Mouse (Mus musculus) kidney, embryonic 16.5 days (tissue): Measurements from ENCODE around the gene Fras1. TPM values are rescaled to one million over a fixed set of nuclear protein-coding genes. Genes with fewer than 3 reads are reported as not detected.
A peak's percentile ranks its signal among the peaks of the same experiment; 100 is the strongest.

Source experiments
- ATAC-seq: fragments of 200-750 bp; cut with Nextera tagmentation; 2 replicates; pipeline ENCODE4 v1.8.0; 2017; ENCODE audit warnings: moderate TSS enrichment; ENCODE audit not compliant: low FRiP score, low TSS enrichment
- H3K27ac ChIP-seq: fragments of 300-500 bp; sonication (generic); 2 replicates; pipeline ENCODE4 v1.5.1; 2014; ENCODE audit warnings: low read length
- H3K27me3 ChIP-seq: fragments of 300-500 bp; sonication (generic); 2 replicates; pipeline ENCODE4 v1.6.1; 2014; ENCODE audit warnings: low read length, control low read depth, mixed read lengths; ENCODE audit not compliant: insufficient read depth
- H3K36me3 ChIP-seq: fragments of 300-500 bp; sonication (generic); 2 replicates; pipeline ENCODE4 v1.6.1; 2014; ENCODE audit warnings: low read length, control low read depth, mixed read lengths; ENCODE audit not compliant: insufficient read depth
- H3K4me1 ChIP-seq: fragments of 300-500 bp; sonication (generic); 2 replicates; pipeline ENCODE4 v1.6.1; 2014; ENCODE audit warnings: low read length, control low read depth, mixed read lengths; ENCODE audit not compliant: insufficient read depth
- H3K4me2 ChIP-seq: fragments of 300-500 bp; sonication (generic); replicated peaks from 2 replicates; pipeline ENCODE4 v1.6.1; 2014; ENCODE audit warnings: low read depth, low read length
- H3K4me3 ChIP-seq: fragments of 300-500 bp; sonication (generic); 2 replicates; pipeline ENCODE4 v1.5.1; 2014; ENCODE audit warnings: mild to moderate bottlenecking, low read length
- H3K9ac ChIP-seq: fragments of 300-500 bp; sonication (generic); replicated peaks from 2 replicates; pipeline ENCODE4 v1.6.1; 2014; ENCODE audit warnings: low read length
- H3K9me3 ChIP-seq: fragments of 300-500 bp; sonication (generic); 2 replicates; pipeline ENCODE4 v1.6.1; 2016; ENCODE audit warnings: low read length, control low read depth
- WGBS: fragments of 180-500 bp; shearing (Covaris S2); extraction: QIAGEN DNeasy Blood & Tissue Kit; methylation state at CpG from one replicate; pipeline ENCODE4 v1.1.7; 2014; 5-methylcytosine and 5-hydroxymethylcytosine counted together
- polyA plus RNA-seq: library from polyadenylated mRNA; unstranded; fragments of >200 nt; fragmentation: Nextera tagmentation; extraction: Ambion mirVana; gene quantifications from 2 replicates; pipeline ENCODE4 v1.2.1, GENCODE M21; 2015

Fras1 gene
- polyA plus RNA-seq, 1 experiment from 2014 or later, result 30.3 TPM

DNA sequence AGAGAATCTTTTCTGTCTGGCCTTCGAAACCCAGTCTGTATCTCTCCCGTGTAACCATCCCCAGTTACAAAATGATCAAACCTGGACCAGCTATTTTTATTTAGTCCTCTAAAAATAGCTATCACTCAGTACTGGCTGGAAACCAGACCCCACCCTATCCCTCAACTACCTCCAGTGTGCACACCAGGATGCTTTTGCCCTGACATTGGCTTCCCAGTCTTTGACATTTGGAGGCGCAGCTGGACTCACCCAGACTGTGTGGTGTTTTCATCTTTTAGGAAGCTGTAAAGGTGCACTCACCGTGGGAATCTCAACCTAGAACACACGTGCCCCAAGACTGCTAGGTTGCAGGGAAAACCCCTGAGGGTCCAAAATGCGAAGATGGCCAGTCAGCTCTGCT lies 649 bp upstream of the Fras1 start:
- WGBS, result 34% methylated on average over 6 of the region's 6 CpGs
- peak overlapping the region; percentile 82 for H3K9ac ChIP-seq

DNA sequence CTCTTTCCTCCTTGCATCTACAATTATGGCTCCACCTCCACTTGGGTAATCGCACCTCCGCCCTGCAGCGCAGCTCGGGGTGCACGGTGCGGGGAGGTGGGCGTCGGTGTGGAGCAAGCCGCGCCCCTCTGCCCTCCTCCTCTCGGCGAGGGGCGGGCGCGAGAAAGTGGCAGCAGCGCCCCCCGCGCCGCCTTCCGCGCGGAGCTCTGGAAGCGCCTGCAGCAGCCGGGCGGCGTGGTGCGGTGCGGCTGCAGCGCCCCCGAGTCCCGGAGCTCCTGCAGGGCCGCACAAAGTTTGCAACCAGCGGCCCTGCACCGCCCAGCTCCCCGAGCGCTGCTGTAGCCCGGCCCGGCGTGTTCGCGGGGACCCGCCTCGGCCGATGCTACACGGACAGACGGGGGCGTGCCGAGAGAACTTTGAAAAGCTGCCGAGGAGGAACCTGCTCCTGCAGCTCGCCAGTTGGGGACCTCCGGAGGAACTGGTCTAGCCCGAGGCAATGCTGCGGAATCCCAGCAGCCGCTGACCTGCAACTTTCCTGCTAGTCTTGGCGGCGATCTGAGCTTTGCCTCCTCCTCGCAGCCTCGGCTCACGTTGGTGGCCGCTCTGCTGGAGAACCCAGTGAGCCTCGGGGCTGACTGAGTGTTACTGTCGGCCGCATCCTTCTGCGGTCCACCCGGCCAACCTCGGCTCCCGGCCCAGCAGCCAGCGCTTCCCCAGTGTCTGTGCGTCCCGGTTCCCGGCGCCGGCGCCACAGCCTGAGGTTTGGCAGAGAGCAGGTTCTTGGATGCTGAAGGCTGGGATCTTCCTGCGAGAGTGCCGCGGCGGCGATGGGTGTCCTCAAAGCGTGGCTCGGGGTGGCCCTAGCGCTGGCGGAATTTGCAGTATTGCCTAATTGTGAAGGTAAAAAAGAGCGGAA lies 489 bp downstream of the Fras1 start:
- Histone ChIP-seq H3K4me2 (peak overlapping the region; percentile 84), H3K27me3 (no peaks in the 10 kb centered on the region), H3K36me3 (no peaks in the 10 kb centered on the region), H3K4me3 (peak overlapping the region; percentile 82), H3K9me3 (no peaks in the 10 kb centered on the region), H3K27ac (peak overlapping the region; percentile 90), H3K4me1 (peaks cover 20% of the 10 kb centered on the region), H3K9ac (peak overlapping the region; percentile 82)
- under 1% methylated on average over 83 of the region's 84 CpGs for WGBS
- ATAC-seq, result peak; percentile 94

More for the DNA sequence above, 649 bp upstream of the Fras1 start:
- Histone ChIP-seq H3K36me3 (no peaks in the 10 kb centered on the region), H3K27ac (peak overlapping the region; percentile 90; the same call in 1 of the 2 replicates), H3K4me2 (peak overlapping the region; percentile 84), H3K9me3 (no peaks in the 10 kb centered on the region), H3K27me3 (no peaks in the 10 kb centered on the region), H3K4me1 (peaks cover 20% of the 10 kb centered on the region), H3K4me3 (peak overlapping the region; percentile 82)
- ATAC-seq, result no peak

DNA sequence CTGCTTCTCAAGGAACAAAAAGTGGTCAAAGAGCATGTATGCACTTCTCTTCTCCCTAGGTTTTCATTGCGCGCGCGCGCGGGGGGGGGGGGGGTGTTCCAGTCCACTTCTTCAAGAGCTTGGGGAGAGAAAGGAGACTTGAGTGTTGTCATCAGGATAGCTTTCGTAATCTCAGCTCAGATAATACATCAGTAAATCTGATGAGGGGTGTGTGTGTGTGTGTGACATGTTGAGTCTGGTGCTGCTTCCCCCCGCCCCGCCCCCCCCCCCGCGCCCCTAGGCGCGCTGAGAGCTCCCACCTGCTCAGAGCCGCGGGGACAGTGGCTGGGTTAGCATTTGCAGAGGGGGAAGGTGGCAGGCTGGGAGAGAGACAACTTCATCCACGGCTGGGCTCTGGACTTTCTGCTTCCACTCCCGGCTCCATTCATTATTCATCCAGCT lies 1.7 kb downstream of the Fras1 start:
- peak overlapping the region; percentile 84 for H3K4me2 ChIP-seq
- peaks cover 20% of the 10 kb centered on the region for H3K4me1 ChIP-seq
- H3K27me3 ChIP-seq, result no peaks in the 10 kb centered on the region
- peak overlapping the region; percentile 90 for H3K27ac ChIP-seq
- H3K36me3 ChIP-seq, result no peaks in the 10 kb centered on the region
- peak overlapping the region; percentile 82 for H3K4me3 ChIP-seq
- 0% methylated on average over 7 of the region's 17 CpGs for WGBS
- peak overlapping the region; percentile 82 for H3K9ac ChIP-seq
- no peaks in the 10 kb centered on the region for H3K9me3 ChIP-seq
- no peak for ATAC-seq

DNA sequence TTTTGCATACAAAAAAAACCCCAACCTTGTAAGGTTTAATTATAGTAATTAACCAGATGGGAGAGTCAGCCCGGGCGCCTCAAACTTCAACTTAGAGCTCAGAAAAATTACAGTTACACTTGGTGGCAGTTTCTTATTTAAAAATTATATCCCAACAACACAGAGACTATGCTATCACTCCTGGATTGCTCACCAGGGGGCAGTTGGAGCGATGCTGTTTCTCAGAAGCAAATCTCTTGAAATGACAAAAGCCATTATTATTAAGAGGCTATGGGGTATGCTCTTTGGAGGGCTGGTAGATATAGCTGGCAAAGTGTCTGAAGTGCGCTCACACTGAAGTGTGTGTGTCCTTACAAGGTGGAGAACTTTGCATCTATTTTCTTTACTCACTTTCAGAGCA lies 2.5 kb downstream of the Fras1 start:
- Histone ChIP-seq H3K4me3 (peak overlapping the region; percentile 82), H3K27me3 (no peaks in the 10 kb centered on the region), H3K27ac (no peak overlapping the region), H3K4me1 (peaks cover 20% of the 10 kb centered on the region), H3K9ac (no peak overlapping the region), H3K36me3 (no peaks in the 10 kb centered on the region), H3K4me2 (peak overlapping the region; percentile 84), H3K9me3 (no peaks in the 10 kb centered on the region)
- no peak for ATAC-seq
- WGBS, result 55% methylated on average over 4 of the region's 4 CpGs

DNA sequence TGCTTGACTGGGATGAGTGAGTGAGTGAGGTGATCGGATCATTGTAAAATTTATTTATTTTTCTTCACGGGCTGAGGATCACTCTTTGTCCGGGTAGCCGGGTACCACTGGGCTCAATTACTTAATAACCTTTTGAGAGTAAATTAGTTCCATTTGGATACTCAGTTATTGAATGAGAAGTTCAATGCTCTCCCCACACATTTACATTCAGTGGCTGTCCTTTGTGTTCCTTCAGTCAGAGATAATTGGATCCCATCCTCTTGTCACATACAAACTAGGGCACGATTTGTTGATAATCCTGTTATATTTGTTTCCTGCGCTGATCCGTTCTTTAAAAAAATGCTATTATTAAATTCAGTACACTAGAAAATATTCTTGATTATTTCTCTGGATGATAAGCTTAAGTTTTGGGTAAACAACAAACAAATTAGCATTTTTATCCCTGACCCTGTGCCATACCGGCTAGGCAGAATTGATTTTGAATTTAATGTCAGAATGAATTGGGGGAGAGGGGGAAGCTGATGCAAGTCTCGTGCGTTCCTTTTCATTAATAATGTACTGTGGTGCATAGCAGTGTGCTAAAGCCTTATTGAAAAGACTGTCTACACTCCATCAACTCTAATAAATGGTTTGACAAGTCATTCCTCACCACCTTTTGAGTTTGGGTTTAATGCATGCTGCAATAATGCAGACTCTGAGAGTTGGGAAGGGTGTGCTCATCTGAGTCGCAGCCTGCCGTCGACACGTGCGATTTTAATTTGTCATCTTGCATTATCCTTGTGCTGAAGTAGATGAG lies 12.6 kb downstream of the Fras1 start:
- 79% methylated on average over 15 of the region's 15 CpGs for WGBS
- no peak overlapping the region for H3K9ac ChIP-seq
- H3K9me3 ChIP-seq, result peaks cover 8% of the 10 kb centered on the region; the same call in 1 of the 2 replicates
- no peaks in the 10 kb centered on the region for H3K27me3 ChIP-seq
- H3K27ac ChIP-seq, result no peak overlapping the region
- no peak for ATAC-seq
- no peak overlapping the region for H3K4me2 ChIP-seq
- peaks cover 20% of the 10 kb centered on the region for H3K36me3 ChIP-seq
- no peak overlapping the region for H3K4me3 ChIP-seq
- no peaks in the 10 kb centered on the region for H3K4me1 ChIP-seq

DNA sequence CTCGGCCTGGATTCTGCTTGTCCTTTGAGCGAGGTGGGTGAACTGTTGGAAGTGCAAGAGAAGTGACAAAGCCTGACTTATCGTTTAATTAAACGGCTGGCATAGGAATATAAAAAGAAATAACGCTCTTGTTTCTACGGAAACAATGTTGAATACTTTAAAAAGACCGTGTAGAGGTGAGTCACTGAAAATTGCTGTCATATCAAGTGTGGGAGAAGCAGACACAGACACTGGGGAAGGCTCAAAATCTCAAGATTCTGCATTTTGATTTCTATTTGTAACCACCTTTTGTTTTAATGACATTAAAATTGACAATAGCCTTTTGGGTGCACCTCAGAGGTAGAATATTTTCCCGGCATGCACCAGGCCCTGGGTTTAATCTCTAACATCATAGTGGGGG lies 14.6 kb downstream of the Fras1 start:
- H3K27me3 ChIP-seq, result no peaks in the 10 kb centered on the region
- H3K4me3 ChIP-seq, result no peak overlapping the region
- H3K36me3 ChIP-seq, result peaks cover 20% of the 10 kb centered on the region
- 95% methylated on average over 8 of the region's 8 CpGs for WGBS
- no peak for ATAC-seq
- H3K4me2 ChIP-seq, result no peak overlapping the region
- H3K9me3 ChIP-seq, result peaks cover 8% of the 10 kb centered on the region; the same call in 1 of the 2 replicates
- H3K4me1 ChIP-seq, result no peaks in the 10 kb centered on the region
- no peak overlapping the region for H3K9ac ChIP-seq
- H3K27ac ChIP-seq, result no peak overlapping the region

DNA sequence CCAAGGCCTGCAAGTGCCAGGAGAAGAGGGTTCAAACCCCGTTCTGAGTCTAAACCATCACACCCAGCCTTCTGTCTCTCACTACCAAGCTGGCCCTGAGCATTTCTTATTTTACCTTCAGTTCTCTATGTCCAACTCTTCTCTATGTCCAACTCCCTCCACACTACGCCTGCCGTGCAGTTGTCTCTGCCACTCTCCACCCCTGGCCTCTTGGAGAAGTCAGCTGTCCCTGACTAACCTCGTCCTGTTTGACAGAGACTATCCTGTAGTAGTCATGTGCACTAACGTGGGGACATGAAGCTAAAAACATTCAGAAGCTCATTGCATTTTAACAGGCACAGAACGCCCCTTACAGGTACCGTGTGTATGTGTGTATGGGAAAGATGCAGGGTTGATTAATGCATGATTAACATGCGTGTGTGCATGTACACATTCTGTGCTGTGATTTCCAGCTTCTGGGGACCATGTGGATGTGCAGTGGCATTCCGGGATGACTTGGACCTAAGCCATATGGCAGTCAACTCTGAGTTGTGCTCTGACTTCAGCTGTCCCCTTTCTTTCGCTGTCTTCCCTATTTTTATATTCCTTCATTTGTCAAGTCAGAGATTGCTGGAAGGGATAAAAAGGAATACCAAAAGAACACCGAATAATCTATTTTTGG lies 16.3 kb downstream of the Fras1 start:
- no peak overlapping the region for H3K9ac ChIP-seq
- 83% methylated on average over 11 of the region's 11 CpGs for WGBS
- H3K9me3 ChIP-seq, result peaks cover 8% of the 10 kb centered on the region; the same call in 1 of the 2 replicates

DNA sequence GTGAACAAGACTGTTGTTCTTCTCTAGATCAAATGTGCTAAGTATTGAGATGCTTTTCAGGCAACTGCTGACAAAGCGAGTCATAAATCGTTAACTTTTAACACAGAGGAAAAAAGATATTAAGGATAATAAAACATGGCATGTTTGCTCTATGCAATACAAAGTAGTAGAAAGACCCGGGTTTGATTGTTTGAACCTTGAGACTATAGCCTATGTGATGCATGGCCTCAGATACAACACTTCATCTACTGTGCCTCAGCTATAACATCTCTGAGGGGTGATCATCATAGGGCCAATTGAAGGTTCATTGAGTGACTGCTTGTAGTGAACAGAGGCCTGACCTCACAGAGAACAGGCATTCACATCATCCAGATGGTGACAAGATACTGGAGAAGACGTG lies 17.3 kb downstream of the Fras1 start:
- Histone ChIP-seq H3K27ac (no peak overlapping the region), H3K9ac (no peak overlapping the region), H3K36me3 (peaks cover 20% of the 10 kb centered on the region), H3K4me2 (no peak overlapping the region), H3K9me3 (peaks cover 8% of the 10 kb centered on the region; the same call in 1 of the 2 replicates), H3K27me3 (no peaks in the 10 kb centered on the region), H3K4me1 (peaks cover 7% of the 10 kb centered on the region), H3K4me3 (no peak overlapping the region)
- no peak for ATAC-seq
- 82% methylated on average over 4 of the region's 4 CpGs for WGBS

More for the DNA sequence above, 16.3 kb downstream of the Fras1 start:
- Histone ChIP-seq H3K27ac (no peak overlapping the region), H3K4me1 (no peaks in the 10 kb centered on the region), H3K27me3 (no peaks in the 10 kb centered on the region), H3K36me3 (peaks cover 20% of the 10 kb centered on the region), H3K4me3 (no peak overlapping the region), H3K4me2 (no peak overlapping the region)
- no peak for ATAC-seq

DNA sequence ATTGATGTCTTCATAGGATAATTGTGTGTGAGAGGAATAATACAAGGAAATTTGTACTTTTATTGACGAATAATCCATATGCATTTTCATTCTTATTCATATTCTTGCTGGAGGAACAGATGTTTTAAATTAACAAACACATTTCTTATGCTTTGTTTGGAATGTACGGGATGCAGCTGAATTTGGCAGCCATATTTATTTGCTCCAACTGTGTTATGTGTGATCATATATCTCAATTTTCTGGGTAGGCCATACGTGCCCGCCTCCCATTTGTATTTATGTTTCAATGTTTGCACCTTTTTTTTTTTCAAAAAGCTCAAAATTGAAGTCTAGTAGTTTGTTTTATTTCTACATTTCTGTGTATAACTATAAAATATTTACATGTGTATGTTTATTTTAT lies 21.2 kb downstream of the Fras1 start:
- ATAC-seq, result no peak
- Histone ChIP-seq H3K4me1 (peaks cover 27% of the 10 kb centered on the region), H3K4me3 (no peak overlapping the region), H3K27ac (no peak overlapping the region), H3K9ac (no peak overlapping the region), H3K36me3 (no peaks in the 10 kb centered on the region), H3K27me3 (no peaks in the 10 kb centered on the region), H3K4me2 (no peak overlapping the region), H3K9me3 (no peaks in the 10 kb centered on the region)
- 84% methylated on average over 4 of the region's 4 CpGs for WGBS
